Comparison of ENCODE assay signal across 29 mouse cellular contexts in genomic region chr6:143957063-143957462, GRCm38 (mm10).
DNase-seq lines count a peak whose midpoint lies in the region; ATAC-seq and TF ChIP-seq lines count a peak whose summit lies in the region.
"Had no signal": no experiment of that assay in that cellular context is flagged by ENCODE, and none has a peak within 500 bp of the region (broad histone marks: within the 10 kb centered on the region; RNA-seq: fewer than 3 reads in every experiment).

No protein-coding gene starts in this region.

- no peak overlapping the region for H3K27ac ChIP-seq in CH12.LX (ENCODE audit: insufficient read depth, low read depth)
- H3K27ac ChIP-seq: embryonic facial prominence, embryonic 10.5 days; embryonic facial prominence, embryonic 13.5 days; forebrain, embryonic 13.5 days; heart, embryonic 15.5 days; hindbrain, embryonic 14.5 days; hindbrain, postnatal 0 days; intestine, embryonic 15.5 days had no signal

- intact Hi-C loops in heart, postnatal 10 days (cut with DNase I), result no loop called here

- no peak overlapping the region for H3K9ac ChIP-seq in CH12.LX (ENCODE audit: insufficient read depth, low read depth)
- H3K9ac ChIP-seq: embryonic facial prominence, embryonic 13.5 days; forebrain, embryonic 13.5 days; heart, embryonic 12.5 days; heart, embryonic 15.5 days; hindbrain, embryonic 14.5 days; intestine, embryonic 15.5 days had no signal

- no peaks in the 10 kb centered on the region for H3K79me2 ChIP-seq in CH12.LX (replicated peaks; ENCODE audit: control insufficient read depth, extremely low read depth, insufficient read depth, poor library complexity, severe bottlenecking)

- no peak for TF ChIP-seq RAD21 in CH12.LX (IDR thresholded peaks at IDR 0.05; ENCODE audit: low read depth, low read length)

- H3K4me3 ChIP-seq in CH12.LX (replicated peaks in 1 of 3; ENCODE audit: low read depth in 2 of 3, low read length in 2 of 3, poor library complexity in 1 of 3), result no peak overlapping the region
- H3K4me3 ChIP-seq: embryonic facial prominence, embryonic 10.5 days; embryonic facial prominence, embryonic 13.5 days; erythroblast, embryonic 14.5 days; forebrain, embryonic 13.5 days; heart, embryonic 12.5 days; heart, embryonic 15.5 days; intestine, embryonic 15.5 days had no signal

- H3K4me1 ChIP-seq in CH12.LX (ENCODE audit: control insufficient read depth in 1 of 2, insufficient read depth in 2 of 2), result peaks cover 0 to 19% of the 10 kb centered on the region in 2 experiments; a peak in 2 of 4 replicates
- H3K4me1 ChIP-seq: embryonic facial prominence, embryonic 13.5 days; heart, embryonic 12.5 days; heart, embryonic 15.5 days; intestine, embryonic 15.5 days had no signal

- TF ChIP-seq EP300 in CH12.LX (IDR thresholded peaks at IDR 0.05; ENCODE audit: low read length), result no peak

- dilution Hi-C loops in CH12.LX (cut with MboI; ENCODE audit: extremely low pct_ligation_motif_present, extremely low pct_unique_long_range_greater_than_20kb, low sequenced_read_pairs), result no loop called here

- TF ChIP-seq CTCF in CH12.LX (conservative IDR thresholded peaks at IDR 0.05 in 1 of 2, IDR thresholded peaks at IDR 0.05 in 1 of 2; ENCODE audit: low read depth in 2 of 2, low read length in 2 of 2), result no peak

- no peaks in the 10 kb centered on the region for H3K36me3 ChIP-seq in CH12.LX (replicated peaks in 1 of 2; ENCODE audit: control insufficient read depth in 1 of 2, insufficient read depth in 1 of 2, low read length in 1 of 2)
- H3K36me3 ChIP-seq: embryonic facial prominence, embryonic 13.5 days; heart, embryonic 15.5 days; intestine, embryonic 15.5 days had no signal

- no peak overlapping the region for H3K4me2 ChIP-seq in CH12.LX (ENCODE audit: insufficient read depth, low read depth, poor library complexity, severe bottlenecking)
- H3K4me2 ChIP-seq: embryonic facial prominence, embryonic 13.5 days; forebrain, embryonic 13.5 days; heart, embryonic 12.5 days; heart, embryonic 15.5 days; hindbrain, embryonic 14.5 days; intestine, embryonic 15.5 days had no signal

- ATAC-seq in inflammation-experienced regulatory T-cells, adult 6 months, result peak; percentile 75
- ATAC-seq: forebrain, embryonic 13.5 days; forebrain, embryonic 16.5 days; hindbrain, postnatal 0 days; intestine, embryonic 15.5 days had no signal

- peak; percentile 50 for DNase-seq in heart, adult 11 months
- DNase-seq in heart, postnatal 10 days, result no peak
- DNase-seq in CH12.LX (ENCODE audit: extremely low read depth), result peak; percentile 51
- DNase-seq in layer of hippocampus, adult 8-10 months (ENCODE audit: low spot score in 2 of 2), result no peak
- no peak for DNase-seq in yolk sac, embryonic 10.5 days (ENCODE audit: low spot score)
- no peak for DNase-seq in thymus, postnatal 25 days
- DNase-seq: adrenal gland, adult 8-10 months; adrenal gland, postnatal 25 days; B cell, adult 2 months; cerebellum, adult 11-12 months; cerebellum, adult 8-10 months; cerebellum, postnatal 10 days; cerebellum, postnatal 36 days; embryo, embryonic 11 days; gastrocnemius, postnatal 14 days; heart, adult 18-20 months; heart, postnatal 14 days; heart, postnatal 4 days had no signal

- H3K9me3 ChIP-seq in CH12.LX (replicated peaks; ENCODE audit: low read length), result no peaks in the 10 kb centered on the region
- H3K9me3 ChIP-seq: embryonic facial prominence, embryonic 10.5 days; embryonic facial prominence, embryonic 13.5 days; forebrain, embryonic 13.5 days; heart, embryonic 12.5 days; heart, embryonic 15.5 days; intestine, embryonic 15.5 days had no signal

- in situ Hi-C loops in CH12.LX (cut with MboI; ENCODE audit: low pct_ligation_motif_present, low pct_unique_long_range_greater_than_20kb, low sequenced_read_pairs), result no loop called here

- H3K27me3 ChIP-seq in CH12.LX (replicated peaks), result no peaks in the 10 kb centered on the region
- H3K27me3 ChIP-seq: embryonic facial prominence, embryonic 13.5 days; forebrain, embryonic 13.5 days; heart, embryonic 12.5 days; heart, embryonic 15.5 days; intestine, embryonic 15.5 days had no signal

- no peak for TF ChIP-seq POLR2A in CH12.LX (IDR thresholded peaks at IDR 0.05; ENCODE audit: low read depth, low read length)

TF ChIP-seq in CH12.LX, 34 proteins besides CTCF, POLR2A, EP300 and RAD21:
- TF ChIP-seq ZC3H11A (IDR thresholded peaks at IDR 0.05; ENCODE audit: low read depth, low read length) (no peak), JUN (IDR thresholded peaks at IDR 0.05; ENCODE audit: insufficient read depth, low read depth, low read length) (no peak), ZKSCAN1 (IDR thresholded peaks at IDR 0.05; ENCODE audit: borderline replicate concordance, low read depth, low read length) (no peak), SMC3 (IDR thresholded peaks at IDR 0.05; ENCODE audit: low read depth, low read length) (no peak), PAX5 (IDR thresholded peaks at IDR 0.05; ENCODE audit: low read length) (no peak), SIN3A (IDR thresholded peaks at IDR 0.05; ENCODE audit: low read length) (no peak), MAFK (IDR thresholded peaks at IDR 0.05; ENCODE audit: insufficient replicate concordance, low read length) (no peak), RCOR1 (conservative IDR thresholded peaks at IDR 0.05; ENCODE audit: low read depth, low read length) (no peak), TBP (conservative IDR thresholded peaks at IDR 0.05; ENCODE audit: low read depth, low read length) (no peak), NRF1 (IDR thresholded peaks at IDR 0.05; ENCODE audit: low read depth, low read length) (no peak), USF2 (conservative IDR thresholded peaks at IDR 0.05; ENCODE audit: low read depth, low read length) (no peak), HCFC1 (IDR thresholded peaks at IDR 0.05; ENCODE audit: low read depth, low read length) (no peak), ETS1 (conservative IDR thresholded peaks at IDR 0.05; ENCODE audit: low read depth, low read length) (no peak), TCF12 (IDR thresholded peaks at IDR 0.05; ENCODE audit: low read depth, low read length) (no peak), CHD2 (IDR thresholded peaks at IDR 0.05; ENCODE audit: low read length) (no peak), CHD1 (IDR thresholded peaks at IDR 0.05; ENCODE audit: low read depth, low read length) (no peak), MXI1 (IDR thresholded peaks at IDR 0.05; ENCODE audit: low read depth, low read length) (no peak), MYC (IDR thresholded peaks at IDR 0.05; ENCODE audit: low read depth, low read length) (no peak), USF1 (IDR thresholded peaks at IDR 0.05; ENCODE audit: low read depth, low read length) (no peak), POLR2AphosphoS2 (IDR thresholded peaks at IDR 0.05; ENCODE audit: low read depth, low read length) (no peak)

Comparison
In these comparisons a context has a peak if more than half of its experiments do, and no peak if none do; other contexts are left out.
1. DNase-seq: peak in heart, adult 11 months (single experiment) and CH12.LX (single experiment); none in heart, postnatal 10 days (0 of 2), layer of hippocampus, adult 8-10 months (0 of 2), yolk sac, embryonic 10.5 days (single experiment) and thymus, postnatal 25 days (single experiment).